Mouse (Mus musculus): Measurements from ENCODE around the gene Mis18a. TPM values are rescaled to one million over a fixed set of nuclear protein-coding genes. Genes with fewer than 3 reads are reported as not detected.

Gene Mis18a
- polyA plus RNA-seq, 1 experiment from 2014 or later = 55.3 TPM

GRCm38 (mm10) chr16:90676920-90677574 lies 50.2 kb downstream of the Mis18a start:
- Histone ChIP-seq H3K9ac (no peak overlapping the region), H3K27ac (replicated peaks) (no peak overlapping the region), H3K4me3 (replicated peaks) (no peak overlapping the region), H3K36me3 (no peaks in the 10 kb centered on the region), H3K27me3 (no peaks in the 10 kb centered on the region), H3K4me1 (no peaks in the 10 kb centered on the region), H3K9me3 (replicated peaks) (no peaks in the 10 kb centered on the region), H3K4me2 (replicated peaks) (no peak overlapping the region)
- WGBS = 78% methylated on average over 20 of the region's 20 CpGs
- no peak for ATAC-seq (ENCODE audit: insufficient number of reproducible peaks, low FRiP score, low TSS enrichment, low read depth)

- no peaks in the 10 kb centered on the region for H3K27me3 ChIP-seq
- H3K9me3 ChIP-seq (replicated peaks) = no peaks in the 10 kb centered on the region
- no peaks in the 10 kb centered on the region for H3K4me1 ChIP-seq
- H3K9ac ChIP-seq = no peak overlapping the region
- no peaks in the 10 kb centered on the region for H3K36me3 ChIP-seq
- no peak for ATAC-seq (ENCODE audit: insufficient number of reproducible peaks, low FRiP score, low TSS enrichment, low read depth)
- H3K27ac ChIP-seq (replicated peaks) = no peak overlapping the region
- H3K4me2 ChIP-seq (replicated peaks) = no peak overlapping the region
- 91% methylated on average over 6 of the region's 6 CpGs for WGBS
- H3K4me3 ChIP-seq (replicated peaks) = no peak overlapping the region
Observed at GRCm38 (mm10) chr16:90674651-90675050, 52.6 kb downstream of the Mis18a start.

DNA sequence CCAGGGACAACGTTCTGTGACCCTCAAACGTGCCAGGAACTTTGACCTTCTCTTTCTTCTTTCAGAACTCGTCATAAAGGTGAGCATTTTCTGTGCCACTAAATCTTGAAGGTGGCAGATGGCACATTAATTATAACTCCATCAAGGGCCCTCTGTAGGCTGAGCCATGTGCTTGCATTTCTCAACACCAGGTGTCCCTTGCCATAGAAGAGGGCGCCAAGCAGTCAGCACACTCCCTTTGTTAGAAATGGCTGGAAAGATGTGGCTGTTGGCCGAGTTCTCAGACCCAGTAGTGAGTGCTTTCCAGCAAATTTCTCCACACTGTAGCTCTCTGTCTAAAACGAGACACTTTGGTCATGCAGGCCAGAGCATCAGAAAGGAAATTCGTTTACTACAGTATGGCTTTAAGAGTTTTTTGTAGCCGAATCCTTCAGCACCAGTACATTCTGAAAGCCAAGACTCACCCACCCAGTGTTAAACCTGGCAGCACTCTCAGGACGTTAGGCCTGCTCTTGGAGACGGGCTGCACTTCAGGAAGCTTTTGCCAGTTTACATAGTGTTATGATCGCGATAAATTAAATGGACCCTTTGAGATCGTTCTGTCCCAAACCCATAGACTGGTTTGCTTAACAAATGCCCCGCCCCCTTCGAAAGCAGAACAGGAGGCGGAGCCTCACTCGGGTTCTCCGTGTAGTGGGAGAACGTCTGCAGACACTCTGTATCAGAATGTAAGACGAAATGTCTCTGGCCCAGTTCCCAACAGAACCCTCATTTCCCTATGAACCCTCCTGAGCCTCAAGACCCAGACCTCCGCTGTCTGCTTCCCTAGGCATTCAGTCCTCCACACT lies 53.5 kb downstream of the Mis18a start:
- ATAC-seq (ENCODE audit: insufficient number of reproducible peaks, low FRiP score, low TSS enrichment, low read depth) = no peak
- H3K4me3 ChIP-seq (replicated peaks) = no peak overlapping the region
- WGBS = 82% methylated on average over 21 of the region's 21 CpGs

More for the DNA sequence above, 53.5 kb downstream of the Mis18a start:
- no peak overlapping the region for H3K27ac ChIP-seq (replicated peaks)
- no peak overlapping the region for H3K4me2 ChIP-seq (replicated peaks)
- no peaks in the 10 kb centered on the region for H3K9me3 ChIP-seq (replicated peaks)
- H3K9ac ChIP-seq = no peak overlapping the region
- H3K27me3 ChIP-seq = no peaks in the 10 kb centered on the region
- no peaks in the 10 kb centered on the region for H3K4me1 ChIP-seq
- H3K36me3 ChIP-seq = no peaks in the 10 kb centered on the region

Other genes with a start within 250 kb of the Mis18a start
- 0.21 and 0.34 TPM in 2 replicates for gene Mrap, start 10.8 kb upstream of the Mis18a start, polyA plus RNA-seq (2015; fragmentation: Nextera tagmentation; extraction: Ambion mirVana)
- 10.3 and 10.5 TPM in 2 replicates for gene Urb1, start 83.0 kb upstream of the Mis18a start, polyA plus RNA-seq (2015; fragmentation: Nextera tagmentation; extraction: Ambion mirVana)
- 3.1 and 3.7 TPM in 2 replicates for gene Eva1c, start 99.3 kb upstream of the Mis18a start, polyA plus RNA-seq (2015; fragmentation: Nextera tagmentation; extraction: Ambion mirVana)
- 45.1 and 63.4 TPM in 2 replicates for gene Cfap298, start 207.7 kb upstream of the Mis18a start, polyA plus RNA-seq (2015; fragmentation: Nextera tagmentation; extraction: Ambion mirVana)

Data from embryonic facial prominence, embryonic 15.5 days (tissue).